Mouse (Mus musculus) heart, adult 11 months (tissue): ENCODE data around the gene Gm7879.

Source experiments
- DNase-seq: peaks from one replicate; pipeline ENCODE4 v3.0.0; 2022

The Gm7879 gene

GRCm38 (mm10) chr5:43948748-43949275 is 35.9 kb downstream of the Gm7879 start:
- DNase-seq = peak; percentile 92

DNA sequence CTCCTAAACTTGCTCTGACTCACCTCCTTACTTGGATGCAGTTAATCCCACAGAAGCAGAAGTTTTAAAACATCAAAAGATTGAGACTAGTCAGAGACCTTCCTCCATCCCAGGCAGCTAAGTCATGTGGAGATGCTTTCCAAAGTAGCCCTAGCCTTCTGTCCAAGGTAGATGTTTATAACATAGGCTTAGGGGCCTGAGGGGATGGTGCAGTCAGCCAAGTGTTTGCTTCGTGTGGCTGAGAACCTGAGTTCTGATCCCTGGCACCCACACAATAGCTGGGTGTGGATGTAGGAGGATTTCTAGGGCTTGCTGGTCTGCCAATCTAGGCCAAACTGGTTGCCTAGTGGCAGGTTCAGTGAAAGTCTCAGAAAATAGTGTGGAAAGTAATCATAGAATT is 40.3 kb downstream of the Gm7879 start:
- peak; percentile 63 for DNase-seq

- peak; percentile 24 for DNase-seq
These were observed 47.0 kb downstream of the Gm7879 start for GRCm38 (mm10) chr5:43959884-43960440.

- peak; percentile 42 for DNase-seq
These were observed 48.1 kb downstream of the Gm7879 start for GRCm38 (mm10) chr5:43961056-43961455.
